Mouse (Mus musculus) layer of hippocampus, adult 11-12 months (tissue): ENCODE data around the gene Mta3.

Source experiments
- DNase-seq: peaks from one replicate; pipeline ENCODE4 v3.0.0; 2022; ENCODE audit warnings: low spot score

Mta3 gene

GRCm38 (mm10) chr17:83706116-83706593 is at the start of gene Mta3:
Mta3 (plus strand) TSS chr17:83706163.
- DNase-seq, result peak; percentile 48

- DNase-seq, result no peak
Observed at GRCm38 (mm10) chr17:83657375-83657774, 48.6 kb upstream of the Mta3 start.

DNA sequence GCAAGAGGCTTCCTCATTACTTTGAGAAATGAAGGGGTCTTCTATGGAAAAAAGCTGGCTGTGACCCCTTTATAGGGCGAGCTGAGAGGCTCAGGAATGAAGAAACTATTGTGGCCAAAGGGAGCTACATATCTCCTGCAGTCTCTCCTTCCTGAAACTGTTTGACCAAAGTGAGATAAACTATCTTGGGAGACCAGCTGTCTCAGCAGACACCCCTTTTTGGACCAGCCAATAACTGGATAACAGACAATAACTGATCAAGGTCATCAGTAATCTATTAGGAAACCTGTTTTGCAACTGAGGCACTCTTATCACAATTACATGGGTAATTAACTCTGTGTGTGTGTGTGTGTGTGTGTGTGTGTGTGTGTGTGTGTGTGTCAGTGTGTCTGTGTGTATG is 47.0 kb upstream of the Mta3 start:
- DNase-seq, result no peak

- DNase-seq, result no peak
Observed at GRCm38 (mm10) chr17:83664761-83665160, 41.2 kb upstream of the Mta3 start.

GRCm38 (mm10) chr17:83666597-83667287 is 39.2 kb upstream of the Mta3 start:
- no peak for DNase-seq

- no peak for DNase-seq
Observed at GRCm38 (mm10) chr17:83667934-83668690, 37.9 kb upstream of the Mta3 start.

DNA sequence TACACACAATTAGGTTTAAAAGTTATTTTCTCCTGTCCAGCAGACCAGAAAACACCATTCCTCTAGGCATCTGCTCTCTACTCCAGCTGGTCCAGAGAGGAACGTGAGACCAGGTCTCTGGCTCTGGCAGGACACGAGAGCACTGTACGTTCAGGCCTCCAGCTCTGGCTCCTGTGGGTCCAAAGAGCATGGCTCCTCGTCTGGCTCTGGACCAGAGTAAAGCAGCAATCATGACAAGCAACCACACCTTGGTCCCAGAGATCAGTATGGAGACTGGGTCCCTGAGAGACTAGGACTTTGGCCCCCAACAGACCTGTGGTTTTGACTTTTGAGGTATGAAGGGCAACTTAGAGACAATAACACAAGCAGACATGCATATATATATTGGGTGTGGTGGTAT is 33.3 kb upstream of the Mta3 start:
- no peak for DNase-seq

DNA sequence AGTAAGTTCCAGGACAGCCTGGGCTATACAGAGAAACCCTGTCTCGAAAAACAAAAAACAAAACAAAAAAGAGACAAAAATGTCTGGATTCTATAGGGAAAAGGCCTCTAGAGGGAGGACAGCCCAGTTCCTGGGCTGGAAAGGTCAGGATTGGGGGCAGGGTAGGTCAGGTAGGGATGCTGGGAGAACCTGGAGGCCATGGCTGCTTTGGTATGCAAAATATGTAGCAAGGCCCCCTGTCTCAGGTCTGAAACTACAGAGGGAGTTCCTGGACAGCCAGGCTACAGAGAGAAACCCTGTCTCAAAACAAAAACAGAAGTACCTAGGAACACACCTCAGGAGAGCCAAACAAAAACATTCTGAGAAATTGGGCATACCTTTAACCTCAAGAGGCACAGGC is 28.6 kb upstream of the Mta3 start:
- no peak for DNase-seq

DNA sequence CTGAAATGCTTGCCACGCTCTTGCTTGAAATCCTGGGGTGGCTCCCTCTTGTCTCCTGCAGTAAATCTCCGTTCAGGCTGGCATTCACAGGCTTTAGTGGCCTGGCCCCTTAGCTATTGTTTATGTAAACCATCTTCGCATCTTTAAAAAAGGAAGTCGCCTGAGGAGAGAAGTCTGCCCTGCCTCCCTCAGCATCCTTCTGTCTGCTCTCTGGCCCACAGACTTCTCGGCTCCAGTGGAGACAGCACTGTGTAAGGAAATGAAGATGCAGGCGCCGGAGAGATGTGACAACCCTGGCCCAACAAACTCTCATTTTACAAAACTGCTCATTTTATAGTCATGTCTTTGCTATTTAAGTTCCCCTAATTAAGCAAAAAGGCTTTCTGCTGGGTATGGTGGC is 24.0 kb upstream of the Mta3 start:
- DNase-seq, result no peak

DNA sequence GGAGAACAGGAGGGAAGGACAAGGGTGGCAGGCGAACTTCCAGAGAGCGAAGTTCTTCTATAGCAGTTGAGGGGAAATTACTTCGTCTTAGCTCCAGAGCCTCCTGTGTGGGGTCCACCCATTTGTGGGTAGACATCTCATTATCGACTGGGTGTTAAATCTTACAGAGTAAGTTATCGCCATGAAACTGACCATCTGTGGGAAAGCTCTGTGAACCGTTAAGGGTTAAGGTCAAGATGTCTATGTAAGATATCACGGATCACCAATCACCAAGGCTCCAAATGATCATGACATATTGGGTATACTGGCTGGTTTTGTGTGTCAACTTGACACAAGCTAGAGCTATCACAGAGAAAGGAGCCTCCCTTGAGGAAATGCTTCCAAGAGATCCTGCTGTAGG is 21.5 kb upstream of the Mta3 start:
- DNase-seq, result no peak

GRCm38 (mm10) chr17:83690418-83690817 is 15.5 kb upstream of the Mta3 start:
- no peak for DNase-seq

DNA sequence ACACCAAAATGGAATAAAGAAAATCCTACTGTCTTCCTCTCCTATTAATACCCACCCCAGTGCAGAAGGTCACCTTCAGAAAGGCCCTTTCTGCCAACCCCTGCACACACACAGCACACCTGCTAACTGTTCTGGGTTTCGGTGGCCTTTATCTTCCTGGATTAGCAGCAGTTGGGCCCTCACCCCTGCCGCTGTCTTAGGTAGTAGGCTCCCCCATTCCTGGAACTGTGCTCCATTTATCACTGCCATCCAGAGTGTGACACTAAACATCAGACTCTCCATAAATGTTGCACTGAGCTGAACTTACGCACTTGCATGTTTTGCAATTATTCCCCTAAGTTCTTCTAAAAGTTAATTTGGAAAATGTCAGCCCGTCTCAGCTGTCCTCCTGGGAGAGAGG is 14.6 kb upstream of the Mta3 start:
- no peak for DNase-seq

GRCm38 (mm10) chr17:83693941-83694340 is 12.0 kb upstream of the Mta3 start:
- DNase-seq, result no peak

- no peak for DNase-seq
Observed at GRCm38 (mm10) chr17:83695785-83696184, 10.2 kb upstream of the Mta3 start.

DNA sequence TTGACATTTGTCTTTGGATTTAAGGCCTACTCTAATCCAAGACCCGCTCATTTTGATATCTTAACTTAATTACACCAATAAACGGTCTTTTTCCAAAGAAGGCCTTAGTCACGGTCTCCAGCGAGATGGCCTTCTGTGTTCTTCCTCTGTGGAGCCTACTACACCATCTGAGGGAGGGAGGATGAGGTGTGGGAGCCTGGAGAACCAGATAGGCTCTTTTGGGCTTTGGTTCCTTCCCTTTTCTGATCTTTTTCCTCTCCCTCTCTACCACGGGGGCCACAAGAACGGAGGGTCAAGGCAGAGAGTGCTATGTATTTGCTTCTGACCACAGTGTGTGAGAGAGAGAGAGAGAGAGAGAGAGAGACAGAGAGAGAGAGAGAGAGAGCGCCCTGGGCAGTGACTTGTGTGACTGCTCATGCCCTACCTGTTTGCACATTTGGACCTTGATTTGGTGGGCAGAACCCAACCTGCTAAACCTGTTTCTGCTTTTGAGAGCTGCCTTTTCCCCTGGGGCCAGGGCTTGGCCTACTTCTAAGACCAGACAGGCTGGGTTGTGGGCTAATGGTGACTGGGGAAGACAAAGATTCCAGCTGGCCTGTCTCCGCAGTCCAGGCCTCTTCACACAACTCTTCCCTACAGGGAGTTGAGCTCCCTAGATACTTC is 6.8 kb upstream of the Mta3 start:
- DNase-seq, result no peak

DNA sequence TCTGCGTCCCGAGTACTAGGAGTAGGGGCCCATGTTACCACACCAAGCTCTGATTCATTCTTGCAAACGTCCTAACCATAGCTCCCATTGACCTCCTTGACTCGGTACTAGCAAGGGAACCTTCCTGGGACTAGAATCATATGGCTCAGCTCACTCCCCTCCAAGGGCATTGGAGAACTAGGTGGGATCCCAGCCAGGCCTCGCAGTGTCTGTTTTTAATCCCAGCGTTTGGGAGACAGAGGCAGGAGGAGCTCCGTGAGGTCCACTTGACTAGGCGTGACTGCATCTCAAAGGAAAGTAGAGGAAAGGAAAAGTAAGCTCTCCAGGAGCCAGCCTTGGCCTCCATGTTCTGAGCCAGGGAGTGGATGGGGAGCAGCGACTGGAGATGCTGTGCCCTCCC is 5.8 kb upstream of the Mta3 start:
- no peak for DNase-seq

- no peak for DNase-seq
Observed at GRCm38 (mm10) chr17:83704469-83704868, 1.5 kb upstream of the Mta3 start.

DNA sequence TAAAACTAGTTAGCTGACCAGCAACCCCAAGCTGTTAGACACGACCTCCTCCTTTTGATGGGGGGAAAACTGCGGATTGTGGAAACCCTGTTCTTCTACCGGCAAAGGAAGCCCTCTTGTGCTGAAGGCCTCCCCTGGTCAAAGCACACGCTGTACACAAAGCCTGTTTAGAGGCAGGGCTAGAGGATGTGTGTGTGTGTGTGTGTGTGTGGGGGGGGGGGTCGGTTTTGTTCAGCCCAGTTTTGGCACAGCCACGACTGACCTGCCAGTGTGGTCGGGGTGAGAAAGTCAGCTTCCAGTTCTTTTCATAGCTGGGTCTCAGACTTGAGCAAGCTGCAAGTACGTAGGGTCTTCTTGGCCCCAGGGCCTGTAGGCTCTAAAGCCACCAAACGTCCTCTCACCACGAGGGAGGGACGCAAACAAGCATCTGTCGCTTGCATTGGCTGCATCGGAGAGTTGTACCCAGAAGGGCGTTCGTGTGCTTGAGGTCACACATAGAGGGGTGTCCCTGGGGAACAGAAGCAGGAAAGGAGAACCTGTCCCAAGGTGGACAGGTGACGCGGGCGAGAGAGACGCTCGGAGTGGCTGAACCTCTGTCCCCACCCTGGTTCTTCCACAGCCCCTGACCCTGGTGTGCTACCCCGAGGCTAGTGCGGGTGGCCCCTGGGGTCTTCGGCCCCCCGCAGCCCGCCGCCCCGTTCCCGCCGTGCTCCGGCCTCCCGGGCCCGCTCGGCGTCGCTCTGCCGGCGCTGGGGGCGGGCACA is 429 bp upstream of the Mta3 start:
- DNase-seq, result peak; percentile 47

- DNase-seq, result no peak
Observed at GRCm38 (mm10) chr17:83706594-83707126, 697 bp downstream of the Mta3 start.

DNA sequence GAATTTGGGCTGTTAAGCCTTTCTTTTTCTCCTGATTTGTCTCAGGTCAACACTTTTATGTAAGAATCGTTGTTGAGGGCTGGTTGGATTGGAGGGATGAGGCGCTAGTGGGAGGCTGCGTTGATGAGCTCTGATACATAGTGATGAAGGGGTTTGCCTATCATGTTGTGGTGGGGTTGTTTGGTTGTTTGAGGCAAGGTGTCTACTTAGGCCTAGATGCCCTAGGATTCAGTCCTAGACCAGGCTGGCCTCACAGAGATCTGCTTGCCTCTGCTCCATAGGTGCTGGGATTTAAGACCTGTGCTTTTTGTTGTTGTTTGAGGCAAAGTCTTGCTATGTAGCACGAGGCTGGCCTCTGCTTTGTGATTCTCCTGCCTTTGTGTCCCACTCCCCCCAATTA is 1.4 kb downstream of the Mta3 start:
- DNase-seq, result no peak

DNA sequence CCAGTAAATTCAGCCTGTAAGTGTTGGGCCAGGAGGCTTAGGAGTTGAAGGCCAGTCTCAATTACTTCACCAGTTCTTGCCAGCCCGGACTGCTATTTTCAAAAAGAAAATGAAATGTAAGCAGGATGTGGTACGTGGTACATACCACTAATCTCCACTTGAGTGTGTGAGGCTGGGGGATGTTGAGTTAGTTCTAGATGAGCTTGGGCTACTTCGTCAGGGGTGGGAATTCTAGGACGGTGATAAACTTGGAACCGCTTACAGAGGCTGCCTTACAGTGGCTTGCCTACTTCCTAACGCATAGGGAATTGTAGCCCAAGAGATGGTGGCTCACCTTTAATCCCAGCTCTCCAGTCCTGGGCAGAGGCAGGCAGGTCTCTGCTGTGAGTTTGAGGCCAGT is 1.9 kb downstream of the Mta3 start:
- DNase-seq, result no peak

DNA sequence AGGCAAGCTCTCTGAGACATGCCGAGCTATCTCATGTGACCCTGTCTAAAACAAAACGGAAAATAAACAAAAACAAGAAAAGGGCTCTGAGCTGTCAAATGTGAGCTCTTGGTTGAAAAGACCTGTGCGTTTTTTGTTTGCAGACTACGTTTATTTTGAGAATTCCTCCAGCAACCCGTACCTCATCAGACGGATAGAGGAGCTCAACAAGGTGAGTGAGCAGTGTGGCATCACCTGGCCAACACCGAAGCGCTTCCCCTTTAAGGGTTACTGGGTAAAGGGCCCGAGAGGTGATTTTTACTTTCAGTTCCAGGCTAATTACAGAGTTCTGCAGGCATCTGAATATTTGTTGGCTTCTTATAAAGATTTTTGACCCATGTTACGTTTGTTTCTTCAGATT is 2.3 kb downstream of the Mta3 start:
- DNase-seq, result no peak
